Mouse (Mus musculus) lung, postnatal 25 days (tissue): ENCODE results near the gene Tcf7l1.

Experiments used
- DNase-seq: peaks from one replicate; pipeline ENCODE4 v3.0.0; 2022; ENCODE audit warnings: low spot score

Gene Tcf7l1

GRCm38 (mm10) chr6:72593011-72593803 is 195.8 kb downstream of the Tcf7l1 start:
- DNase-seq = no peak

- no peak for DNase-seq
Observed at GRCm38 (mm10) chr6:72590111-72590510, 198.9 kb downstream of the Tcf7l1 start.

- DNase-seq = no peak
Observed at GRCm38 (mm10) chr6:72588307-72588706, 200.7 kb downstream of the Tcf7l1 start.

- no peak for DNase-seq
Observed at GRCm38 (mm10) chr6:72586701-72587100, 202.4 kb downstream of the Tcf7l1 start.

- no peak for DNase-seq
Observed at GRCm38 (mm10) chr6:72584154-72584553, 204.9 kb downstream of the Tcf7l1 start.

GRCm38 (mm10) chr6:72583211-72583839 is 205.7 kb downstream of the Tcf7l1 start:
- no peak for DNase-seq

- peak; percentile 28 for DNase-seq
Observed at GRCm38 (mm10) chr6:72581625-72582382, 207.2 kb downstream of the Tcf7l1 start.
